Mouse (Mus musculus): Measurements from ENCODE around the gene Dchs1. TPM values are rescaled to one million over a fixed set of nuclear protein-coding genes. Genes with fewer than 3 reads are reported as not detected.
A peak's percentile ranks its signal among the peaks of the same experiment; 100 is the strongest.

Dchs1 gene
- total and polyA plus RNA-seq, 2 experiments, result 1.1 to 1.4 TPM

DNA sequence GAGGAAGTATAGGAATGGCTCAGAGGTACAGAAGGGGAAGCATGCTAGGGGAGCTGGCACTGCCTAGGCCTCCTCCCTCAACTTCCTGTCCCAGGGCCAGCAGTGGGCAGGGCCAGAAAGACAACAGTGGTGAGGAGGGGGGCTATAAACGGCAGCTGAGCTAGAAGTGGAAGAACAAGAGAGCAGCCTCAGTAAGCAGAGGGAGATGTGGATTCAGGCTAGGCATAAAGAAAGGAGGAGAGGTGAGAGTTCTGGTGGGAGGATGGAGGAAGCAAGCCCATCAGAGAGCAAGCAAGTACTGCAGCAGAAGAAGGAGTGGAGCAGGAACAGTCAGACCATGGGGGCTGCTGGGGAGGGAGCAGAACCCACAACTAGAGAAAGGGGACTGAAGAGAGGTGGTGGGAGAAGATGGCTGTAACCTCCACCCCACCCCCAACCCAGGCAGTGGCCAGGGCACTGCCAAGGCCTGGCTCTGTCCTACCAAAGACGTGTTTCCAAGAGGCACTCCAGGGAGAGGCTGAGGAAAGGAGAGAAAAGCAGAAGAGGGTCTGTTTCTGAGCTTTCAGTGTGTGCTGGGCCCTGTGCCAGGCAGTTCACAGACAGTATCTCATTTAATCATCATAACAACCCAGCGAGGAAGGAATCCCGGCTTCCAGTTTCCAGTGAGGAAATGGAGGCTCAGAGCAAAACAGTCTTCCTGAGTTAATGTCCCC is 8.7 kb downstream of the Dchs1 start:
- DNase-seq (ENCODE audit: extremely low read depth, low read depth, low spot score), result no peak
- TF ChIP-seq CTCF (IDR thresholded peaks at IDR 0.05; ENCODE audit: low read depth, low read length) (no peak), POLR2A (IDR thresholded peaks at IDR 0.05; ENCODE audit: extremely low read depth, insufficient read depth, low read length) (no peak)
- Histone ChIP-seq H3K9ac (ENCODE audit: low read depth, low read length) (no peak overlapping the region), H3K4me1 (ENCODE audit: control insufficient read depth, insufficient read depth, low read length) (no peaks in the 10 kb centered on the region; the same call in 1 of the 2 replicates), H3K27me3 (ENCODE audit: control insufficient read depth, insufficient read depth, low read length) (no peaks in the 10 kb centered on the region), H3K79me2 (ENCODE audit: control insufficient read depth, insufficient read depth, low read length) (no peaks in the 10 kb centered on the region), H3K4me3 (ENCODE audit: insufficient read depth, low read depth, low read length) (no peak overlapping the region), H3K27ac (replicated peaks; ENCODE audit: insufficient read depth, low read depth, low read length) (peak overlapping the region; percentile 52), H3K36me3 (ENCODE audit: control insufficient read depth, insufficient read depth, low read length) (no peaks in the 10 kb centered on the region)
- 44% methylated on average over 4 of the region's 4 CpGs for WGBS

DNA sequence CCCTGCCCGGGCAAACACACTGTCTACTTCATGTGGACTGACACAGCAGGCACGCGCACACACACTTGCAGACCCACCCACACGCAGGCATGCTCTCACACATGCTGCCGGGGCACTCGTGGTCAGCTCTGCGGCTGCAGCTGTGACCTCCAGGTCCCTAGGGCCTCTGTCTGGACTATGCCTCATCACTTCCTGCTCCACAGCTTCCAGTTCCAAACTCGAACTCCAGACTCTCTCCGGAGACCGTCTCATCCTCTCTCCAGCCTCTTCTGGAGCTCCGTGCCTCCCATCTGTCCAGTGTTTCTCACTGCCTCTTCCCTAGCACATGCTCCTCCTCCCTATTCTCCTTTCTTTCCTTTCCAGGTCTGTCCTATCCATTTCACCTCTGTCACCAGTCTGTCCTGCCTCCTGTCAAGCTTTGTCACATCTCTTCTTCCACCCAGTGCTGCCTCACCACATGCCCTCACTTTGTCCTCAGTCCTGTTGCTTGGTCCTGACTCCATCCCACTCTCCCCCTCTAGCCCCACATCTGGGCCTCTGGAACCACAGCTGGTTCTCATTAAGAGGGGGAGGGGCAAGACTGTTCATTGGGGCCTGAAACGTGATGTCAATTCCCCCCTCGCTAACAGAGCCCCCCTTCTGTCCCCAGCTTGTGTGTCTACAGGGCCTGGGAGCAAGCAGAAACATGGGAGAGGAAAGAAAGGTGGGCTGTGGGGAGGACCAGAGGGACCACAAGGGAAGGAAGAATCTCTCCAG is 9.5 kb downstream of the Dchs1 start:
- Histone ChIP-seq H3K27ac (replicated peaks; ENCODE audit: insufficient read depth, low read depth, low read length) (peak overlapping the region; percentile 22), H3K4me1 (ENCODE audit: control insufficient read depth, insufficient read depth, low read length) (no peaks in the 10 kb centered on the region; the same call in 1 of the 2 replicates), H3K9ac (ENCODE audit: low read depth, low read length) (no peak overlapping the region), H3K27me3 (ENCODE audit: control insufficient read depth, insufficient read depth, low read length) (no peaks in the 10 kb centered on the region), H3K79me2 (ENCODE audit: control insufficient read depth, insufficient read depth, low read length) (no peaks in the 10 kb centered on the region), H3K4me3 (ENCODE audit: insufficient read depth, low read depth, low read length) (no peak overlapping the region), H3K36me3 (ENCODE audit: control insufficient read depth, insufficient read depth, low read length) (no peaks in the 10 kb centered on the region)
- no peak for TF ChIP-seq CTCF (IDR thresholded peaks at IDR 0.05; ENCODE audit: low read depth, low read length)
- no peak for TF ChIP-seq POLR2A (IDR thresholded peaks at IDR 0.05; ENCODE audit: extremely low read depth, insufficient read depth, low read length)
- 60% methylated on average over 13 of the region's 13 CpGs for WGBS
- no peak for DNase-seq (ENCODE audit: extremely low read depth, low read depth, low spot score)

DNA sequence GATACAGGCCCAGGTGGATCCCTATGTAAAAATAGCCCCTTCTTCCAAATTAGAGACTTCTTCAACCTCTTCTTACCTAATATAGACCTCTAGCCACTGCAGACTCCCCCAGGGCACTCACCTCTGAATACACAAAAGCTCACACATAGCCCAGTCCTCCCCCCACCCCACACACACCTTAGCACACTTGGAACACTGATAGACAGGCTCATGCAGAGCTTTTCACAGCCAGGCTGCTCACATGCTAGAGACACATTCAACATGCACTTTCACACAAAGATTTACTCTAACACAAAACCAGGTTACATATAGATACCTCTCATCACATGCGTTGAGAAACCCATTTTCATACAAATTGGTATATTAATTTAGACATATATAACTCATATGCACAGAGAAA is 10.1 kb downstream of the Dchs1 start:
- WGBS, result 95% methylated on average over 1 of the region's 1 CpGs
- H3K27ac ChIP-seq (replicated peaks; ENCODE audit: insufficient read depth, low read depth, low read length), result no peak overlapping the region

GRCm38 (mm10) chr7:105776026-105776425 is 11.4 kb downstream of the Dchs1 start:
- Histone ChIP-seq H3K9ac (ENCODE audit: low read depth, low read length) (no peak overlapping the region), H3K36me3 (ENCODE audit: control insufficient read depth, insufficient read depth, low read length) (no peaks in the 10 kb centered on the region), H3K27ac (replicated peaks; ENCODE audit: insufficient read depth, low read depth, low read length) (no peak overlapping the region), H3K79me2 (ENCODE audit: control insufficient read depth, insufficient read depth, low read length) (no peaks in the 10 kb centered on the region), H3K4me1 (ENCODE audit: control insufficient read depth, insufficient read depth, low read length) (no peaks in the 10 kb centered on the region; the same call in 1 of the 2 replicates), H3K27me3 (ENCODE audit: control insufficient read depth, insufficient read depth, low read length) (no peaks in the 10 kb centered on the region), H3K4me3 (ENCODE audit: insufficient read depth, low read depth, low read length) (no peak overlapping the region)
- TF ChIP-seq POLR2A (IDR thresholded peaks at IDR 0.05; ENCODE audit: extremely low read depth, insufficient read depth, low read length) (no peak), CTCF (IDR thresholded peaks at IDR 0.05; ENCODE audit: low read depth, low read length) (no peak)
- 82% methylated on average over 2 of the region's 2 CpGs for WGBS
- DNase-seq (ENCODE audit: extremely low read depth, low read depth, low spot score), result no peak

More for the DNA sequence above, 10.1 kb downstream of the Dchs1 start:
- Histone ChIP-seq H3K9ac (ENCODE audit: low read depth, low read length) (no peak overlapping the region), H3K4me3 (ENCODE audit: insufficient read depth, low read depth, low read length) (no peak overlapping the region), H3K36me3 (ENCODE audit: control insufficient read depth, insufficient read depth, low read length) (no peaks in the 10 kb centered on the region), H3K79me2 (ENCODE audit: control insufficient read depth, insufficient read depth, low read length) (no peaks in the 10 kb centered on the region), H3K27me3 (ENCODE audit: control insufficient read depth, insufficient read depth, low read length) (no peaks in the 10 kb centered on the region), H3K4me1 (ENCODE audit: control insufficient read depth, insufficient read depth, low read length) (no peaks in the 10 kb centered on the region; the same call in 1 of the 2 replicates)
- TF ChIP-seq CTCF (IDR thresholded peaks at IDR 0.05; ENCODE audit: low read depth, low read length) (no peak), POLR2A (IDR thresholded peaks at IDR 0.05; ENCODE audit: extremely low read depth, insufficient read depth, low read length) (no peak)
- DNase-seq (ENCODE audit: extremely low read depth, low read depth, low spot score), result no peak

DNA sequence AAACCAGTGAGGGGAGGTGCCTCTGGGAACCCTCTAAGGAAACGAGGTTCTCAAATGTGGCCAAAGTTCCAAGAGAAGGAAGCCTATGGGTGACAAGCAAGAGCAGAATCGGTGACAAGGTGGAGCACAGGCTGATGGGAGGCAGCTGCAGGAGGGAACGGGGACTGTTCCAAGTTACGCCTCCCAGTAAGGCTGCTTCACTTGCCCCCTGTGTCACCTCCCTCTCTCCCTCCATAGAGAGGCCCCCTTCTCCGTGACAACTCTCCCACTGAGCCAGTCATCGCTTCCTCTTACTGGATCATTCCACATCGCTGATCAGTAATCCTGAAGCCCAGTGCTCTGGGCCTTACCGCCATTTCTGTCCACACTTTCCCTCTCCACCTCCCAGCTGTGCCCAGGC is 12.8 kb downstream of the Dchs1 start:
- WGBS, result 76% methylated on average over 8 of the region's 8 CpGs
- TF ChIP-seq POLR2A (IDR thresholded peaks at IDR 0.05; ENCODE audit: extremely low read depth, insufficient read depth, low read length), result no peak
- no peak for TF ChIP-seq CTCF (IDR thresholded peaks at IDR 0.05; ENCODE audit: low read depth, low read length)

More for the DNA sequence above, 12.8 kb downstream of the Dchs1 start:
- H3K27ac ChIP-seq (replicated peaks; ENCODE audit: insufficient read depth, low read depth, low read length), result no peak overlapping the region
- no peaks in the 10 kb centered on the region for H3K36me3 ChIP-seq (ENCODE audit: control insufficient read depth, insufficient read depth, low read length)
- DNase-seq (ENCODE audit: extremely low read depth, low read depth, low spot score), result no peak
- peaks cover 4% of the 10 kb centered on the region for H3K4me1 ChIP-seq (ENCODE audit: control insufficient read depth, insufficient read depth, low read length)
- no peak overlapping the region for H3K4me3 ChIP-seq (ENCODE audit: insufficient read depth, low read depth, low read length)
- no peaks in the 10 kb centered on the region for H3K79me2 ChIP-seq (ENCODE audit: control insufficient read depth, insufficient read depth, low read length)
- H3K27me3 ChIP-seq (ENCODE audit: control insufficient read depth, insufficient read depth, low read length), result no peaks in the 10 kb centered on the region
- no peak overlapping the region for H3K9ac ChIP-seq (ENCODE audit: low read depth, low read length)

Measured in liver, adult 2 months (tissue).